Mouse (Mus musculus): ENCODE results near the gene Ttll1.

DNA sequence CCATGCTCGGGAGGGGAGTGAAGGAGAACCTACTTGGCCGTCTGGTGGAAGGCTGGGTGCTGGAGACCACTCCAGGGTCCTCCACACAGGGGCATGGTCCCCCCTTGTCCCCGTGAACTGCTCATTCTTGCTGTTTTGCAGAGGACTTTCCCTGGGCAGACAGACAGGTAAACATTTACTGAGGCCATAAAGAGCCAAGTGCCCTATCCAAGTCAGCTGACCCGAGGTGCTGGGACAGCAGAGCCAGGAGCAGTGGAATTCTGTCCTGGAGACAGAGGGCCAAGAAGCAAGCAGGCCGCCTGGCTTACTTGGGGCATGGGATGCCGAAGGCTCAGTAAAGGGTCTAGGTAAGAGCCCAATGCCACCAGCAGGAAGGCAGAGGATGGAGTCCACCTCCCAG is 20.0 kb upstream of the Ttll1 start:
- TF ChIP-seq CTCF (IDR thresholded peaks at IDR 0.05; ENCODE audit: control insufficient read depth, insufficient read depth, insufficient replicate concordance, low read depth, low read length) (no peak), POLR2A (IDR thresholded peaks at IDR 0.05; ENCODE audit: control insufficient read depth, low read depth, low read length) (no peak)
